Mouse (Mus musculus): Measurements from ENCODE around the gene Myh3.

DNA sequence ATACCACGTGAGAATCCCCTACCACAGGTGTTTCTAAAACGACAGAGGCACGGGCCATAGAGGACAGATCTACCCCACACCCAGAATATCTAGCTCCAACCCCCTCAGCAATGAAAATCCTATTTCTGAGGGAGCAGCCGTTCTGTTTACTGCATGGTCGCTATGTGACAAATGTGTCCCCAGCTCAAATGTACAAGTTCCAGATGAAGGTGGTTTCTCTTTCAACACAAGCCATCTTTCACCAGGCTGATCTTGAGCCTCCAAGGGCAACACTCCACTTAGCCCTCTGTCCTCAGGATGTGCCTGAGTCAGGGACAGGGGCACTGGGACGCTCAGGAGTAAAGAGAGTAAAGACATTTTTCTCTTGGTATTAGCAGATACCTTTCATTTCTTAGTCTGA, 62.9 kb downstream of the Myh3 start:
- TF ChIP-seq CTCF (IDR thresholded peaks at IDR 0.05; ENCODE audit: low read depth, low read length), result no peak
- TF ChIP-seq POLR2A (IDR thresholded peaks at IDR 0.05; ENCODE audit: insufficient read depth, low read length), result no peak
- no peak for TF ChIP-seq EP300 (IDR thresholded peaks at IDR 0.05; ENCODE audit: insufficient read depth, low read depth, low read length)
